Mouse (Mus musculus): ENCODE measurements at regions not wholly inside any gene's neighbourhood (a gene's known extent, or its start where the extent isn't known, plus 50 kb on each side); places are given as distances from the start of the nearest gene placed in this dataset.
"Not testable (repeated sequence)": the region's sequence is repeated elsewhere in the genome, so short reads cannot be mapped to it uniquely, and the experiment has no call there.

DNA sequence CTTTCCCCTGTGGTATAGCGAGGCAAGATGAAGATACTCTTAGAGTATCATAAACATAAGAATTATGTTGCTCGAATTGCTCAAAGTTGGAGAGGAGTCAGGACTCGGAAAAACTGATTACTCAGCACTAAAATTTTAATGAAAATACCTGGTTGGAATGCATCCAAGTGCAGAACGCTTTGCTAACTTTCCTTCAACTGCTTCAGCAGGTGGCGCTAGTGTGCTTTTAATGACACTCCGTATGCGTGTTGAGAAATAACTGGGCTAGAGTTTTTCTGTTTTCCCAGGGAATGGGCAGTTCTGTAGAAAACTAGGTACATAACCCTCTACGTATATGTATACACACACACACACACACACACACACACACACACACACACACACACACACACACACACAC, 221.0 kb downstream of the Grxcr1 start:
- DNase-seq (ENCODE audit: low spot score in 2 of 2): peak; percentile 9

DNA sequence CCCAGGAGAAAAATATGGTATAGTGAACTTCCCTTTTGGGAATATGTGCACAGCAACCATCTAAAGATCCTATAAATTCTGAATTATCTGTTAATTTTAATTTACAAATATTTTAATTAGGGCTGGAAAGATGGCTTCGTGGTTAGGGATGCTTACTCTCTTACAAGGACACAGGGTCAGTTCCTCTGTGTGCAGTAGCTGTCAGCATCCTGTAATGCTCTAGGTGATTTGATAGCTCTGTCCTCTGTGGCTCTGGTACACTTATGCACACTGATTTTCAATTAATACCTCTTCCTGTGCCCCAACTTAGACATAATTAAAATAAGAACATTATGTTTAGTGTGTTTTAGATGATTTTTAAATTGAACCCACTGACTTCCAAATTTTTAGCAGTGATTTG, 221.8 kb downstream of the Grxcr1 start:
- DNase-seq (ENCODE audit: low spot score in 2 of 2): no peak

DNA sequence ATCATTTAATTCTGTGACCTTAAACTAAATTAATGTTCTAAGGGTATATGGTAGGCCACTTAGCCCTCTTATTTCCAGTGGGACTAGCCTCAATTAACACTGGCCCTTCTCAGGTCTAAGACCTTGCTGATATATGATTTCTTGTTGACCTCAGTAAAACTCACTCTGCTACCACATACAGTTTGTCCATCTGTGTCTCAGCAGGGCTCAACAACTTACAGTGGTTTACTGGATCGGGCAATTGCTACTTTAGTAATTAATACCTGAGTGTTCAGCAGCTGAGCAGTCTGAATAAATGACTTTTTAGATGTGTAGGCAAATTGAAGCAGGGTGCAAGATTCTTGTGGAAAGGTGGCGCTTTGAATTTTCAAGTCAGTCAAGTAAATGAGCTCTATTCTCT, 222.5 kb downstream of the Grxcr1 start:
- DNase-seq (ENCODE audit: low spot score in 2 of 2): no peak

DNA sequence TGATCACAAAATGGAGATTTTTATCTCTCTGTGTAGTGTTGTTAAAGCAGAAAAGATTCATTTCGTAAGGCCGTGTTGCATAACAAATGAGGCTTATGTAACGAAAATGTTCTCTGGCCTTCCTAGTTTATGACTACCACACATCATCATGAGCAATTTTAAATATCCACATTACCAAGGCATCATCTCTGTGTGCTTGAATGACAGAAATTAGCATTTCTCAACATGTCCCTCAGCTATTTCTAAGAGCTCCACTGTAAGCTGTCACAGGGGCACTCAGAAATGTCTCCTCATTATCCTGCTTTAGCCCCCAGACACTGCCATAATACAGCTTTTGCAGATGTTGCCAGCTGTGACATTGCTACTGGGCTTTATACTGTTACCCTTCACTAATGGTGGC, 232.6 kb downstream of the Grxcr1 start:
- no peak for DNase-seq (ENCODE audit: low spot score in 2 of 2)

DNA sequence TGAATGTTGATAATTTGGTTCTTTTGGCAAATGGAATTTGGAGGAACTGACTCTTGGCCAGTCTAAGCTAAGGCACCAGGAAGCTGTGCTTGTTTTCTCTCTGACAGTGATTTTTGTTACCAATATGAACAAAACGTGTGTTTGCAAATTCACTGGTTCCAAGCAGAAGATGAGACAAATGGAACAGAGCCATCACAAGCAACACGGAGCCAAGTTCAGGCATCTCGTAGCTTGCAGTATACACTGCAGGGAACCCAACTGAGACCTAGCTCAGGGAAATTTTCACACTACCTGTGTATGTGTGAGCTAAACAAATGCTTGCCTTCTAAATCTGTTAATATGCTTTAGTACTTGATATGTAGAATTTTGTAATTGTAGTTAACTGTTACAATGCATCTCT, 242.6 kb downstream of the Grxcr1 start:
- no peak for DNase-seq (ENCODE audit: low spot score in 2 of 2)

DNA sequence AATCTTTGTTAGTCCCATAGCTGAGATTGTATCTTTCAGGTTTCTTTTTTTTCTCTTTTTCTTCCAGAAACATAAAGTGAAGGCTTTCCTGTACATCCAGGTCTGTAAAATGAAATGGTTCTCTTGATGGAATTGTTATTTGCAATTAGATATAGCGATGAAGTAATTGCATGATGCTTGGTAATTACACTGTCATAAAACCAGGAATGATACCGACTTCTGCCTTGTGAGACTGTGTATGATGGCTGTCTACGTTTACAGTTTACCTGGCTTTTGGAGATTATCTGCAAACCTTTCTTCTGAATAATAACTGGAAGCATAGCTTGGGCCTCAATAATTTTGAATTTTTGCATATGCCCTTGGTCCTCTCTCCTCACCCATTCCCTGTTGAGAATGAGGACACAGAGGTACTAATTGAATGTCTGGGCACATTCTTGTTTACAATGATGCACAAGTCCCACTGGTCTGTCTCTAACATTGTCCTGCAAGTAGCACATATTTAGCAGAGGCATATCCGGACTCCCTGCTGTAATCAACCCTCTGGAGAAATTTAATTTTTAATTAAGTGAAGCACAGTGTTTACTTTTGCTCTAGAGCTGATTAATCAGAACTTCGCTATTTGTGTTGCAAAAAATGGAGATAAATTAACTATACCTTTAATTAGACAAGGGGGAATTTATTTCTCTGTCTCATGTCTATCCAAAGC, 244.1 kb downstream of the Grxcr1 start:
- DNase-seq (ENCODE audit: low spot score in 2 of 2): no peak

DNA sequence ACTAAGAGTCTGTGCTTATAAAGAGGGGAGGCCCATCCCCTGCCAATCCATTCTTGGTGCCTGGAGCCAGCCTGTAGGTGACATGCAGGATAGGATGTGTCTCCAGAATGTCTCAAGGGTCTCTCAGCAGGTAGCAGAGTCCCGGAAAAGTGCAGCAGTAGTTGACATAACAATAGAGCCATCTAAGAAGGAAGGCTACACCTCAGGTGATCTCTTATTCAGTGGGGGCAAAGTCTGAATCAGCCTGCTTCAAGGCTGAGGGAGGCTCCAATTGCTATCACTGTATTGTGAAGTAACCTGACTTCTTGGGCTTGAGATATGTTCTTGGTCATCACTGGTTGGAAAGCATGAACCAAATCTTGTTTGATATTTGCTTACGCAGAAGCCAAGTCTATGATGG, 264.1 kb downstream of the Grxcr1 start:
- not testable (repeated sequence) for DNase-seq (ENCODE audit: low spot score in 2 of 2)

DNA sequence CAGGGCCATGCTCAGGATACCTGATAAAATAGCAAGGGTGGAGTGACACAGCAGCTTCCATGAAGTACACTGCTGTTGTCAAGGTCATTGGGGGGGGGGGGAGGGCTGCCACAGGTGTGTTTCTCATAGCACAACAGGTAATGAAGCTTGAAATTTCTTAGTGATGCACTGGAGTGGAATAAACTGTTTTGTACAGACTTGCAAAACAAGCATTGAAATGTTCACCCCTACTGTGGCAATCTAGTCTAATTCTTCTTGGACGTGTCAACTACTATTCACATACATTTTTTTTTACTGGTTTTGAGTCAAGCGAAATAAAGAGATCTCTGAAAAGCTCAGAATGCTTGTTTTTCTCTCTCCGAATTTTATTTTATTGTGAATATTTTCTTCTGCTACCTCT, 281.6 kb downstream of the Grxcr1 start:
- no peak for DNase-seq (ENCODE audit: low spot score in 2 of 2)

DNA sequence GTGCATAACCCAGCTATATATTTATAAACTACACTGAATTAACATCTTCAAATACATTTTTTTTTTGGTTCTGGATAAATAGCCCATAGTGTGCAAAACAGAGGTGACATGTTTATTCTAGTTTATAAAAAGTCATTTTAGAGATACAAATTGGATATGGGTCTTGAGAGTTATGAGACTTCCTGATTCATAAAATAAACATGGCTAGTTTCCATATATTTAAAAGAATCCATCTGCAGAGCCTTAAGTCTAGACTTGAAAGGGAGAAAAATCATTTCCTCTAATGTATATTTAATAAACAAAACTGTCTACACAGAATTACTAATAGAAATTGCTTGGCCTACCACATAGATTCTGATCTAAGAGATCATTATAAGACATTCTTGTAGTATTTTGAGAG, 287.3 kb downstream of the Grxcr1 start:
- no peak for DNase-seq (ENCODE audit: low spot score in 2 of 2)

DNA sequence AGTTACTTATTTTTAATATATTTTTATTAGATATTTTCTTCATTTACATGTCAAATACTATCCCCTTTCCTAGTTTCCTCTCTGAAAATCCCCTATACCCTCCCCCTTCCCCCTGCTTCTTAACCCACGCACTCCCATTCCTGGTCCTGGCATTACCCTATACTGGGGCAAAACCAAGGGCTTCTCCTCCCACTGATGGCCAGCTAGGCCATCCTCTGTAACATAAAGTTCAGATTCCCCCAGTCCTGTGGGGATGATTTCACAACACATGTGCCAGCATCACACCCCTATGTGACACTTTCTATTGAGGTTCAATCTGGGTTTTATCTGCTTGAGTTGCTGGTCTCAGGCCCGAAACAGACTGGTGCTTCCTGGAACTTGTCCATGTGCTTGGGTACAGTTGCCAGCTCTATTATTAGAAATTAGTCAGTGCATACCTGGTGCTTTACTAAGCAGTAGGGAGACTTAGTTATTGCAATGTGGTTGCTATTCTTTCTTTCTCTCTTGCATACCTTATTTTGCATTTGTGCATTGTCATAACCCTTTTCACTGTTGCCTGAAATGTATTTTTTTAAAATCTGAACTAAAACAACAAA, 295.5 kb downstream of the Grxcr1 start:
- no peak for DNase-seq (ENCODE audit: low spot score in 2 of 2)

DNA sequence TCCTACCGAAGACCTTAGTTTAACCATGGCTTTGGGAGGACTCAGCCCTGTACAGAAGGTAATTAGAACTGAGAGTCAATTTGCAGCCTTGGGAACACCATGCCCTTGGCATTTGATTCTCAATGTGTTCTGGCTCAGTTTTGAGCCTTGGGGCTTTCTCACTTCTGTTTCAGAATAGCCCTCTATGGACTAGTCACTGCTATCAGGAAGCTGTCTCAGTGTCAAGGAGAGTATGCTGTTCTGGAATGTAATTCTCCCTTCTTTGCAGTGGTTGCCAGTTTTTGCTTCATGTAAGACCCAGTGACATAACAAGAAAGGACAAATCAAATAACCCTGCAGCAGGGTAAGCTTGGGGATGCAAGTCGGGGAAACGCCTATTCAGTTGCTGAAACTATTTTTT, 297.7 kb downstream of the Grxcr1 start:
- DNase-seq (ENCODE audit: low spot score in 2 of 2): no peak

DNA sequence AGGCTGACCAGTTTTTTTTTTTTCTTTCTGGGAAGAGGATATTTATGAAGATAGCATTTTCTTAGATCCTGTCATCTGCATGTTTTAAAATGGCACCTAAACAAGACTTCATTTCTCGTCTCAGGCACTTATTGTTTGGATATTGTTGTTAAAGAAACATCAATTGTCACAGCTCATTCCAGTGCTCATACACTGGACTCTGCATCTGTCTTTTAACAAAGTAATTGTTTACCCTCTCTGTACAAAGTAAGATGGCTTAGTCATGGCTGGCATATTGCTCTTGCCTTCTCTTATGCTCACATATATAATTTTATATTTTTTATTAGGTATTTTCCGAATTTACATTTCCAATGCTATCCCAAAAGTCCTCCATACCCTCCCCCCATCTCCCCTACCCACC, 298.2 kb downstream of the Grxcr1 start:
- no peak for DNase-seq (ENCODE audit: low spot score in 2 of 2)

DNA sequence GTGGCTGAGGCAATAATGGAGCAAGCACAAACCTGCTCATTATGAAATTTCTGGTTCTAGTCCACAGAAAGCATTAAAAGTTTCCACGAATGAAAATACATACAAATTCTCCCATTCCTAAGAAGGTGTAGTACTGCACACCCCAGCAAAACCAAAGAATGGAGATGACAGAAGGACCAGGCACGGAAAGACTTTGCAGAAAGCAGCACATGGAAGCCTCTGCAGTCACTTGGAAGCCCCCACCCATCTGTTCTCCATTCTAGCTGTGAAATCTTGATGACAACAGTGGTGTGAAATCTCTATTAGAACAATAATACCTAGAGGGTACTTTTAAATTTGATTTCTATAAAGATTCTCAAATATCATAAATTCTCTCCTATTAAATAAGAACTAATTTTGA, 319.3 kb downstream of the Grxcr1 start:
- DNase-seq (ENCODE audit: low spot score in 2 of 2): no peak

DNA sequence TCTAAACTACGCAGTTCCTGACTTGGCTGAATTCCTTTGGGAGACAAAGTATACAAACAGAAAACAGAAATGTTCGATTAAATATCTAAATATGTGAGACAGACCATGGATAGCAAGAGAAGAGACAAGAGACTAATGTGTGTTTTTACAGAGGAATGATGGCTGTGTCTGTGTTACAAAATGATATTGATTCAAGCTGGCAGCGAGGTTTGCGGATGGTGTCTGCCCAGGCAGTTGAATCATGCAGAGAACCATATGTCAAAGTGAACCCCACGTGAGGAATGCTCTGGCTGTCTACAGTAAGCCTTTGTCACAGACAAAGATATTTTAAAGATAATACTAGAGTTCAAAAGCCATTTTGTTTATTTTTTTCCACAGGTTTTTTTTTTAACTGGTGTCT, 320.2 kb downstream of the Grxcr1 start:
- peak in 1 of 2 experiments; percentile 8 for DNase-seq (ENCODE audit: low spot score in 2 of 2)

DNA sequence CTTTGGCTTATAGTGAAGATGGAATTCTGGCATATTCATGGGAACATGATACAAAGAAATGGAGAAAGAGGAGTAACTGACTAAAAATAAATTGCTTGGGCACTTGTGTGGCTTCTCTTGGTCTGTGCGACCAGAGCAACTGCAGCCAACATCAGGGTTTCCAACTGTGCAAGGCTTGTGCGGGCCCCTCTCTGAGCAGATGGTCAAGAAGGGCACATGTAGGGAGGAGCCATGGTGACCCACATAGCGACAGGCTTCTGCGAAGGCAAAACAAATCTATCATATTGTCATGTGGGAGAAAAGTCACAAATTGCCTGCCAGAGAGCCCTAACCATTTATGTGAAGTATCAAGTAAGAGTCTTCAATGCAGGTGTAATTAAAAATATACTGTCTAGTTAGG, 321.6 kb downstream of the Grxcr1 start:
- no peak for DNase-seq (ENCODE audit: low spot score in 2 of 2)

DNA sequence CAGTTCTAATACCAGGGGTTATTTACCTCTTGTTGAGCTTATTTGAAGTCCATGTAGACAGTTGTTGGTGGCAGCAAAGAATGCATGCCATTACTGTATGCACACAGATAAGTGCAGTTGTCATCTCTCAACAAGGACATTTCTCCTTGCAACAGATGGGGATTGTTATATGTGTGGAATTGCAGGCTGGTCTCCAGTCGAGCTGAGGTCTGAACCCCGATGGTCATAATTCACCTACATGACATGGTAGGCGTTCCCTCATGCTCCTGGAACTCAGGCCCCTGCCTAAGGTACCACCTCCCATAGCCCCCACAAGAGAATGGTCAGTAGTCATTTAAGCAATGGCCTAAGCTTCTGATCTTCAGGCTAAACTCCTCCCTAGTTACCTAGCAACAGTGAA, 322.2 kb downstream of the Grxcr1 start:
- DNase-seq (ENCODE audit: low spot score in 2 of 2): not testable (repeated sequence)

DNA sequence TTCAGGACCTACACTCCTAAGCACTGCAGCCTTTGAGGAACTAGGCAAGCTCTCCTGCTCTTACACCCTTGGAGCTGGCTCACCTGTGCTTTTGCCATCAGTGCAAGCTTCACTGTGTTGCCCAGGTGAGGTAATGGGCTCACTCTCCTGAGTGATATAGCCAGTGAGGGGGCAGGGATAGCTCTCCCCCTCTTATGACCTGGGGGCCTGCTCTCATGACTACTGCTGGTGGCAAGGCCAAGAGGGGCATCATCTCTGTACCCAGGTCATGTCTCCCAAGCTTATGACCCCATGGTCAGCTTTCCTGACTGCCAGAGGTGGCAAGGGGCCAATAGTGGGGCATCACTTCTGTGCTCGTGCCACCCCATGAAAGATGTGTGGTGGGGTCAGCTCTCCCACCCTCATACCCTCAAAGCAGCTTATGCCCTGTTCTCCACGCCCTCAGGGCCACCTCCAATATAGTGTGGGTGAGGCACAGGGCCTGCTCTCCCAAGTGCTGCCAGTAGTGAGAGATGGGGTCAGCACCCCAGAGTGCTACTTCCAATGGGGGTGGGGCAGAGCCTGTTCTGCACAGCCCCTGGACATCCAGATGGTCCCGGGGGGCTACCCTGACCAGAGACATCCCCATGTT, 330.1 kb downstream of the Grxcr1 start:
- DNase-seq (ENCODE audit: low spot score in 2 of 2): no peak

DNA sequence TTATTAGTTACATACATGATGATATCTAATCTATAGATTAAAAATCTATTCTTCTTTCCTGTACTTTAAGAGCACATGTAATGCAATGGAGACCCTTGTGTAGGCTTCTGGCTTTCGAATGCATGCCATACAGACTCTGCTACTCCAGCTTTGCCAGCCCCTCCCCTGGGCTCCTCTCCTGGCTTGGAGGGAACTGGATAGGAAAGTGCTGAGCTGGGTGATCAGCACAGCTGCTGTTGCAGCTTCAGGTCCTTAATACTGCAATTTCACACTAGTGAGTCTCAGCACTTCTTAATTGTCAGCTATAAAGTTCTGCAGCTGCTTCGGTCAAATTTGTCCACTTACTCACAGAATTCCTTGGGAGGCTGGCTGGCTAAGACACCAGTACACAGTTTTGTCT, 341.4 kb downstream of the Grxcr1 start:
- peak in 1 of 2 experiments; percentile 20 for DNase-seq (ENCODE audit: low spot score in 2 of 2)
